Mouse (Mus musculus) midbrain, embryonic 15.5 days (tissue): ENCODE data around the gene Gm21860. TPM values are rescaled to one million over a fixed set of nuclear protein-coding genes. Genes with fewer than 3 reads are reported as not detected.
"Not testable (repeated sequence)": the region's sequence is repeated elsewhere in the genome, so short reads cannot be mapped to it uniquely, and the experiment has no call there.

ENCODE experiments used
- ATAC-seq: fragments of 200-750 bp; cut with Nextera tagmentation; replicated peaks from 2 replicates; pipeline ENCODE4 v1.8.0; 2017; ENCODE audit warnings: moderate TSS enrichment
- H3K27ac ChIP-seq: fragments of 300-500 bp; sonication (generic); 2 replicates; pipeline ENCODE4 v1.5.1; 2015; ENCODE audit warnings: mild to moderate bottlenecking, inconsistent platforms
- H3K27me3 ChIP-seq: fragments of 300-500 bp; sonication (generic); replicated peaks from 2 replicates; pipeline ENCODE4 v1.6.1; 2015; ENCODE audit warnings: inconsistent platforms
- H3K36me3 ChIP-seq: fragments of 300-500 bp; sonication (generic); replicated peaks from 2 replicates; pipeline ENCODE4 v1.6.1; 2015; ENCODE audit warnings: inconsistent platforms
- H3K4me1 ChIP-seq: fragments of 300-500 bp; sonication (generic); 2 replicates; pipeline ENCODE4 v1.6.1; 2015; ENCODE audit warnings: inconsistent platforms
- H3K4me2 ChIP-seq: fragments of 300-500 bp; sonication (generic); 2 replicates; pipeline ENCODE4 v1.6.1; 2015; ENCODE audit warnings: inconsistent platforms, mild to moderate bottlenecking, moderate library complexity
- H3K4me3 ChIP-seq: fragments of 300-500 bp; sonication (generic); 2 replicates; pipeline ENCODE4 v1.5.1; 2015; ENCODE audit warnings: mild to moderate bottlenecking, inconsistent platforms
- H3K9ac ChIP-seq: fragments of 300-500 bp; sonication (generic); 2 replicates; pipeline ENCODE4 v1.6.1; 2015; ENCODE audit warnings: mild to moderate bottlenecking, inconsistent platforms
- H3K9me3 ChIP-seq: fragments of 300-500 bp; sonication (generic); 2 replicates; pipeline ENCODE4 v1.6.1; 2016; ENCODE audit warnings: inconsistent platforms
- WGBS: fragments of 180-500 bp; shearing (Covaris S2); methylation state at CpG from one replicate; pipeline ENCODE4 v1.1.7; 2015; ENCODE audit warnings: mixed read lengths; 5-methylcytosine and 5-hydroxymethylcytosine counted together
- polyA plus RNA-seq: library from polyadenylated mRNA; unstranded; fragments of >200 nt; fragmentation: Nextera tagmentation; extraction: Ambion mirVana; gene quantifications from 2 replicates; pipeline ENCODE4 v1.2.1, GENCODE M21; 2015

Gene Gm21860
- not detected in 2 replicates for polyA plus RNA-seq

GRCm38 (mm10) chrY:90754721-90755120 lies at the start of gene Gm21860:
TSS of gene Gm21860 (minus strand) at chrY:90754821.
- H3K4me3 ChIP-seq, H3K9me3 ChIP-seq, H3K36me3 ChIP-seq, H3K4me1 ChIP-seq, ATAC-seq, H3K4me2 ChIP-seq, H3K9ac ChIP-seq, H3K27ac ChIP-seq, H3K27me3 ChIP-seq: not testable (repeated sequence)
- WGBS, result no CpG with 5 or more reads among the region's 8 CpGs

GRCm38 (mm10) chrY:90784438-90784837 lies 29.8 kb upstream of the Gm21860 start, which contains the start of gene Gm47283:
TSS of gene Gm47283 (plus strand) at chrY:90784738.
- not testable (repeated sequence) for H3K36me3 ChIP-seq, ATAC-seq, H3K9ac ChIP-seq, H3K27me3 ChIP-seq, H3K4me1 ChIP-seq, H3K4me2 ChIP-seq, H3K27ac ChIP-seq, H3K9me3 ChIP-seq, H3K4me3 ChIP-seq
- no CpG with 5 or more reads among the region's 48 CpGs for WGBS

- WGBS, result 93% methylated on average over 5 of the region's 5 CpGs
- not testable (repeated sequence) for H3K4me1 ChIP-seq, H3K9ac ChIP-seq, H3K27me3 ChIP-seq, H3K4me2 ChIP-seq, H3K27ac ChIP-seq, H3K4me3 ChIP-seq, H3K36me3 ChIP-seq, ATAC-seq
- H3K9me3 ChIP-seq, result peaks cover 24% of the 10 kb centered on the region
These were observed 9.4 kb downstream of the Gm21860 start for GRCm38 (mm10) chrY:90745256-90745655.

GRCm38 (mm10) chrY:90744381-90744981 lies 10.1 kb downstream of the Gm21860 start:
- WGBS, result 54% methylated on average over 51 of the region's 51 CpGs
- H3K4me3 ChIP-seq, result peak overlapping the region; percentile 19
- H3K36me3 ChIP-seq, H3K9ac ChIP-seq, H3K27me3 ChIP-seq, H3K4me1 ChIP-seq: not testable (repeated sequence)
- peak overlapping the region; percentile 26 for H3K4me2 ChIP-seq
- peaks cover 32% of the 10 kb centered on the region for H3K9me3 ChIP-seq
- ATAC-seq, result peak; percentile 91
- peak overlapping the region; percentile 68 for H3K27ac ChIP-seq

- no peaks in the 10 kb centered on the region for H3K4me1 ChIP-seq
- peaks cover 14% of the 10 kb centered on the region for H3K36me3 ChIP-seq
- no peak overlapping the region for H3K4me3 ChIP-seq
- no peak overlapping the region for H3K9ac ChIP-seq
- no peak overlapping the region; the same call in 1 of the 2 replicates for H3K4me2 ChIP-seq
- H3K9me3 ChIP-seq, result peaks cover 38% of the 10 kb centered on the region
- no peaks in the 10 kb centered on the region for H3K27me3 ChIP-seq
- H3K27ac ChIP-seq, result no peak overlapping the region
- ATAC-seq, result no peak
- 72% methylated on average over 2 of the region's 21 CpGs for WGBS
These were observed 10.8 kb downstream of the Gm21860 start for GRCm38 (mm10) chrY:90743811-90744220.

- H3K4me3 ChIP-seq, H3K27me3 ChIP-seq, H3K4me2 ChIP-seq, H3K4me1 ChIP-seq, ATAC-seq, H3K9ac ChIP-seq, H3K27ac ChIP-seq: not testable (repeated sequence)
- Histone ChIP-seq H3K36me3 (peaks cover 14% of the 10 kb centered on the region), H3K9me3 (peaks cover 40% of the 10 kb centered on the region)
- 79% methylated on average over 39 of the region's 46 CpGs for WGBS
These were observed 11.4 kb downstream of the Gm21860 start for GRCm38 (mm10) chrY:90743053-90743810.

GRCm38 (mm10) chrY:90742261-90743052 lies 12.2 kb downstream of the Gm21860 start:
- ATAC-seq, result peak; percentile 27
- Histone ChIP-seq H3K9me3 (peaks cover 40% of the 10 kb centered on the region), H3K36me3 (peaks cover 14% of the 10 kb centered on the region), H3K27ac (0 out of 2 replicates have a peak overlapping the region, but pooled peaks have one; percentile 14)
- WGBS, result 85% methylated on average over 49 of the region's 49 CpGs
- H3K4me1 ChIP-seq, H3K4me3 ChIP-seq, H3K4me2 ChIP-seq, H3K27me3 ChIP-seq, H3K9ac ChIP-seq: not testable (repeated sequence)

GRCm38 (mm10) chrY:90741452-90742260 lies 13.0 kb downstream of the Gm21860 start:
- peak; percentile 48 for ATAC-seq
- WGBS, result 81% methylated on average over 42 of the region's 43 CpGs
- H3K27me3 ChIP-seq, H3K27ac ChIP-seq, H3K4me2 ChIP-seq, H3K4me1 ChIP-seq, H3K4me3 ChIP-seq, H3K9ac ChIP-seq: not testable (repeated sequence)
- Histone ChIP-seq H3K9me3 (peaks cover 40% of the 10 kb centered on the region), H3K36me3 (peaks cover 14% of the 10 kb centered on the region)

GRCm38 (mm10) chrY:90741006-90741405 lies 13.6 kb downstream of the Gm21860 start:
- H3K36me3 ChIP-seq, result peaks cover 14% of the 10 kb centered on the region
- H3K4me2 ChIP-seq, H3K4me1 ChIP-seq, H3K27me3 ChIP-seq, H3K9ac ChIP-seq, H3K27ac ChIP-seq, H3K4me3 ChIP-seq: not testable (repeated sequence)
- WGBS, result 76% methylated on average over 38 of the region's 38 CpGs
- H3K9me3 ChIP-seq, result peaks cover 40% of the 10 kb centered on the region
- ATAC-seq, result peak; percentile 66

GRCm38 (mm10) chrY:90740013-90740561 lies 14.5 kb downstream of the Gm21860 start:
- no peak overlapping the region for H3K27ac ChIP-seq
- H3K4me1 ChIP-seq, result no peaks in the 10 kb centered on the region
- H3K4me2 ChIP-seq, result no peak overlapping the region
- H3K36me3 ChIP-seq, result peaks cover 8% of the 10 kb centered on the region
- ATAC-seq, result no peak
- H3K9me3 ChIP-seq, result peaks cover 40% of the 10 kb centered on the region
- no peak overlapping the region for H3K9ac ChIP-seq
- H3K4me3 ChIP-seq, result no peak overlapping the region
- H3K27me3 ChIP-seq, result no peaks in the 10 kb centered on the region
- 51% methylated on average over 14 of the region's 14 CpGs for WGBS

GRCm38 (mm10) chrY:90739531-90740012 lies 15.0 kb downstream of the Gm21860 start:
- WGBS, result 52% methylated on average over 11 of the region's 11 CpGs
- H3K4me1 ChIP-seq, H3K4me2 ChIP-seq, H3K27me3 ChIP-seq, H3K27ac ChIP-seq, H3K9ac ChIP-seq, H3K4me3 ChIP-seq, ATAC-seq, H3K36me3 ChIP-seq: not testable (repeated sequence)
- H3K9me3 ChIP-seq, result peaks cover 40% of the 10 kb centered on the region
